10 mouse cellular contexts compared by ENCODE assay signal in the genomic region with DNA sequence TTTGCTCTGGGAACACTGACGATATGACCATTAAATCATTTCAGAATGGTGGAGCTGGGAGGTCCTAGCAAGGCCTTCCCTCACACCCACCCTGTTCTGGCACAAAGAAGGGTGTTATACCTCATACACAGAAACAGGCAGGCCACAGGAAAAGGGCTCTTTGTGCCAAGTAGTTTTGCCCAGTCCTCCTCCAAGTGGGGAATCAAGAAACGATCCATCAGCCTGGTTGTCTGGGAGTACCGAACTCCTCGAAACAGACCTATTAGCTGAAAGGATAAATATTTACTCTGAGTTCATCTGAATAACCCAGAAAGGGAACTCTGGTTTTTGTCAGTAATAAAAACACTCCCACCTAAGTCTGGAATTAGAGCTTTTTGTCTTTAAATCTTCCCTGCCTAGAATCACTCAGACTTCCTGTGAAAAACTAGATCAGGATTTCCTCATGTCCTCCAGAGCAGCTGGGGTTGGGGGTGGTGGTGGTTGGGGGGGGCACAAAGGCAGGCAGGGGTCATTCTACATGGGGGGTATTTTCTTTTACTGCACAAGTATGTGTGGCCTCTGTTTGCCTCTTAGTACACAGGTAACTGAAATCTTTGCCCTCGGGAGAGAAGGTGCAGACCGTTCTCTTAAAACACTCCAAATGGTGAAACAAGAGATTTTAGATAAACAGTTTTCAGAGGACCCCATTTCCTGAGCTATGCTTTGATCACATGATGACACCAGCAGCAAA.
DNase-seq lines count a peak whose midpoint lies in the region.
"Had no signal": no experiment of that assay in that cellular context is flagged by ENCODE, and none has a peak within 500 bp of the region (broad histone marks: within the 10 kb centered on the region; RNA-seq: fewer than 3 reads in every experiment).

No protein-coding gene starts in this region.

- peak; percentile 5 for DNase-seq in adrenal gland, adult 2 months
- no peak for DNase-seq in adrenal gland, postnatal 25 days
- peak; percentile 6 to 14 for DNase-seq in layer of hippocampus, postnatal 10 days (ENCODE audit: low spot score in 2 of 2)
- DNase-seq in layer of hippocampus, adult 9-11 months: no peak
- peak; percentile 3 for DNase-seq in embryo, embryonic 11.5 days (ENCODE audit: low read depth, low spot score)
- peak; percentile 35 for DNase-seq in mesoderm, embryonic 11.5 days (ENCODE audit: low read depth, low spot score)
- DNase-seq in retina, postnatal 1 day: no peak
- DNase-seq in thymus, postnatal 25 days: no peak
- DNase-seq: cerebellum, postnatal 25 days; lung, adult 2 months had no signal

Comparison
In these comparisons a context has a peak if more than half of its experiments do, and no peak if none do; other contexts are left out.
1. DNase-seq: peak in adrenal gland, adult 2 months (single experiment), layer of hippocampus, postnatal 10 days (2 of 2), embryo, embryonic 11.5 days (single experiment) and mesoderm, embryonic 11.5 days (single experiment); none in adrenal gland, postnatal 25 days (single experiment), layer of hippocampus, adult 9-11 months (single experiment), retina, postnatal 1 day (single experiment) and thymus, postnatal 25 days (single experiment).